Mouse (Mus musculus): ENCODE results near the gene Trpv5. TPM values are rescaled to one million over a fixed set of nuclear protein-coding genes. Genes with fewer than 3 reads are reported as not detected.

The Trpv5 gene
- polyA plus RNA-seq (2015; fragmentation: Nextera tagmentation; extraction: Ambion mirVana) = not detected in 2 replicates

DNA sequence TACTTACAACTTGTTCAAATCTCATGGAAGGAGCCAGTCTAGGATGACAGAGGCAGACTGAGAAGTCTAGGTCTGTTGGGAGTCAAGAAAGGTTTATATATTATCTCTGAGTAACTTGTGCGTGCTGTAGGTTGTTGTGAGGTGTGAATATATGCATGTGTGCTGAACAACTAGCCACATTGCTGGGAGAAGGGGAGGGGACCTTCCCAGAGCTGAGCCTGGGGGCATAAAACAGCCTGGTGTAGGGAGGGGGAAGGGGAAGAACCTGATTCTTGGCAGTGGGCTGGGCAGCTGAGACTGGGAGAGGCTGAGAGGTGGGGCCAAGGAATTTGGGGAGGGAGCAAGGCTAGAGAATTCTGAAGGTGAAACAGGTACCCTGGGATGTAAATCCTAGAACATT lies at the start of gene Trpv5:
Gene Trpv5, minus strand, starts transcription at position 101 of the 400 bp plus-strand sequence.
- Histone ChIP-seq H3K9ac (ENCODE audit: low read length) (no peak within 1 kb of the TSS), H3K4me2 (ENCODE audit: low read depth, low read length) (no peak within 1 kb of the TSS), H3K36me3 (ENCODE audit: control insufficient read depth, insufficient read depth, low read length) (no peaks in the 10 kb centered on the region), H3K27me3 (ENCODE audit: control insufficient read depth, insufficient read depth, low read depth, low read length) (no peaks in the 10 kb centered on the region), H3K9me3 (ENCODE audit: control insufficient read depth, low read length) (no peaks in the 10 kb centered on the region), H3K4me3 (ENCODE audit: low read length) (no peak within 1 kb of the TSS), H3K27ac (ENCODE audit: low read length) (no peak within 1 kb of the TSS), H3K4me1 (replicated peaks; ENCODE audit: control insufficient read depth, insufficient read depth, low read length) (no peaks in the 10 kb centered on the region)
- no peak for ATAC-seq (ENCODE audit: low read depth)
- WGBS = 61% methylated on average over 1 of the region's 1 CpGs

DNA sequence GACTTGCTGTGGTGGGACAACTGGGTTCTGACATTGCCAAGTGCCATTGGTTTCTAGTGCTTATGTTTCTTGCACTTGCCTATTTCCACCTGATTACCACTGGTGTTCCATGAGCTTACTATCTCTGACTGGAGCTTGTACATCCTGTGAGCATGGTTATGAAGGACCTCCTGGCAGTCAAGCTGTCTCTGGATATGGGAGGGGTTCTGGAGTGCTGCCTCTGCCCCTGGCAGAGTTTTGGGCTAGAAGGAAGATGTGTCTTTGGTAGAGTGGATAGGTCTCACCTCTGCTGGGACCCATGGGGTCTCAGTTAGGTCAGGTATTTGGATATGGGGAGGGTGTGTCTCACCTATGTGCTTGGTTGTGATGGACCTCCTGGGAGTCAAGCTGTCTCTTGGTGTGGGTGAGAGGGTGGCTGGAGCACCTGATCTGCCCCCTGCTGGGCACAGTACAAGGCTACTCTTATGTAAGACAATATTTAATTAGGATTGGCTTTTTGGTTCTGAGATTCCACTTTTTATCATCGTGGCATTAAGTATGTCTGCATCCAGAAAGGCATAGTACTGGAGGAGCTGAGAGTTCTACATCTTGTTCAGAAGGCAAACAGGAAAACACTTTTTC lies 47.5 kb upstream of the Trpv5 start:
- Histone ChIP-seq H3K9me3 (ENCODE audit: control insufficient read depth, low read length) (no peaks in the 10 kb centered on the region), H3K4me2 (ENCODE audit: low read depth, low read length) (no peak overlapping the region), H3K4me1 (replicated peaks; ENCODE audit: control insufficient read depth, insufficient read depth, low read length) (no peaks in the 10 kb centered on the region), H3K27ac (ENCODE audit: low read length) (no peak overlapping the region), H3K9ac (ENCODE audit: low read length) (no peak overlapping the region), H3K36me3 (ENCODE audit: control insufficient read depth, insufficient read depth, low read length) (no peaks in the 10 kb centered on the region), H3K27me3 (ENCODE audit: control insufficient read depth, insufficient read depth, low read depth, low read length) (no peaks in the 10 kb centered on the region), H3K4me3 (ENCODE audit: low read length) (no peak overlapping the region)
- 58% methylated on average over 1 of the region's 1 CpGs for WGBS
- no peak for ATAC-seq (ENCODE audit: low read depth)

DNA sequence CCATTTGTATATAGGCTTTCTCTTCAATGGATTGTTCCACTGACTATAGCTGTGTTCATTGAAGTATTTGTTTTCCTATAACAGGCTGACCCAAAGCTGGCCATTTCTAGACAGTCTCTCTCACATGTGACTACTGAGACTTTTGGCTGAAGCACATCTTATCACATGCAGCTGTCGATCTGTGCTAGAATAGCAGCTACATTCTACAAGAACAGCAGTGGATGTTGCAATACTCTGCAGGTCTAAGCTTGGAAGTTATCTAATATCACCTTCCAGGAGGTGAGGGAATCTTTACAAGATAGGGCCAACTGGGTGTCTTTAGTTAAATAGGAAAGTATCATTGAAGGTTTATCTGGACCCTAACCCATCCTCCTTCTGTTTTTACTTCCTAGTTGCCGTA lies 40.9 kb upstream of the Trpv5 start:
- Histone ChIP-seq H3K4me1 (replicated peaks; ENCODE audit: control insufficient read depth, insufficient read depth, low read length) (no peaks in the 10 kb centered on the region), H3K27ac (ENCODE audit: low read length) (no peak overlapping the region), H3K4me2 (ENCODE audit: low read depth, low read length) (no peak overlapping the region), H3K36me3 (ENCODE audit: control insufficient read depth, insufficient read depth, low read length) (no peaks in the 10 kb centered on the region), H3K9me3 (ENCODE audit: control insufficient read depth, low read length) (no peaks in the 10 kb centered on the region), H3K9ac (ENCODE audit: low read length) (no peak overlapping the region), H3K4me3 (ENCODE audit: low read length) (no peak overlapping the region), H3K27me3 (ENCODE audit: control insufficient read depth, insufficient read depth, low read depth, low read length) (no peaks in the 10 kb centered on the region)
- 67% methylated on average over 2 of the region's 2 CpGs for WGBS
- no peak for ATAC-seq (ENCODE audit: low read depth)

DNA sequence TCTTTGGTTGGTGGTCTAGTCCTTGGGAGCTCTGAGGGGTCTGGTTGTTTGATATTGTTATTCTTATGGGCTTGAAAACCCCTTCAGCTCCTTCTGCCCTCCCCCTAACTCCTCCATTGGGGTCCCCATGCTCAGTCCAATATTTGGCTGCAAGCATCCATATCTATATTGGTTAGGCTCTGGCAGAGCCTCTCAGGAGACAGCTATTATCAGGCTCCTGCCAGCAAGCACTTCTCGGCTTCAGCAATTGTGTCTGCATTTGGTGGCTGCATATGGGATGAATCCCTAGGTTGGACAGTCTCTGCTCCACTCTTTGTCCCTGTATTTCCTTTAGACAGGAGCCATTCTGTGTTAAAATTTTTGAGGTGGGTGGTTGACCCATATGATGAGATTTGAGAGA lies 29.7 kb upstream of the Trpv5 start:
- Histone ChIP-seq H3K27me3 (ENCODE audit: control insufficient read depth, insufficient read depth, low read depth, low read length) (no peaks in the 10 kb centered on the region), H3K9me3 (ENCODE audit: control insufficient read depth, low read length) (no peaks in the 10 kb centered on the region), H3K4me2 (ENCODE audit: low read depth, low read length) (no peak overlapping the region), H3K27ac (ENCODE audit: low read length) (no peak overlapping the region), H3K4me1 (replicated peaks; ENCODE audit: control insufficient read depth, insufficient read depth, low read length) (no peaks in the 10 kb centered on the region), H3K9ac (ENCODE audit: low read length) (no peak overlapping the region), H3K4me3 (ENCODE audit: low read length) (no peak overlapping the region), H3K36me3 (ENCODE audit: control insufficient read depth, insufficient read depth, low read length) (no peaks in the 10 kb centered on the region)
- no peak for ATAC-seq (ENCODE audit: low read depth)
- 70% methylated on average over 1 of the region's 1 CpGs for WGBS

DNA sequence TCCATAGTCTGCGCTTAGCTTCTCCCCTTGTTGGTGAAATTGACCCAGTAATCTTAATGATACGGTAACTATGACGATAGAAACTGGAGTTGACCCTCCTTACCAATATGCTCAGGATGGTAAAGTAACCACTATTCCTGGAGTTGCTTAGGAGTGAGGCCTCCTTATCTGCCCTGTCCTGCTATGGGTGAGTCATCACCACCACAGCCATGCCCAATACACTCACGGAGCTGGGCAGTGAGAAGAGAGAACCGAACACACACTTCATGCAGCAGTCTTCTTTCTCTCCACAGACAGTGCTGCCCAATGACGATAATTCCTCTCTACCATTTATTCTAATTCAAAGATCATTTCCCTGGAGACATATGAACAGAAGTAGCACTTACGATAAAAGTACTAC lies 25.7 kb upstream of the Trpv5 start:
- no peak overlapping the region for H3K27ac ChIP-seq (ENCODE audit: low read length)
- H3K9ac ChIP-seq (ENCODE audit: low read length) = no peak overlapping the region
- H3K4me3 ChIP-seq (ENCODE audit: low read length) = no peak overlapping the region
- no peaks in the 10 kb centered on the region for H3K9me3 ChIP-seq (ENCODE audit: control insufficient read depth, low read length)
- H3K36me3 ChIP-seq (ENCODE audit: control insufficient read depth, insufficient read depth, low read length) = no peaks in the 10 kb centered on the region
- H3K4me1 ChIP-seq (replicated peaks; ENCODE audit: control insufficient read depth, insufficient read depth, low read length) = no peaks in the 10 kb centered on the region
- 90% methylated on average over 7 of the region's 7 CpGs for WGBS
- no peaks in the 10 kb centered on the region for H3K27me3 ChIP-seq (ENCODE audit: control insufficient read depth, insufficient read depth, low read depth, low read length)
- no peak; the same call in 1 of the 2 replicates for ATAC-seq (ENCODE audit: low read depth)
- no peak overlapping the region for H3K4me2 ChIP-seq (ENCODE audit: low read depth, low read length)

DNA sequence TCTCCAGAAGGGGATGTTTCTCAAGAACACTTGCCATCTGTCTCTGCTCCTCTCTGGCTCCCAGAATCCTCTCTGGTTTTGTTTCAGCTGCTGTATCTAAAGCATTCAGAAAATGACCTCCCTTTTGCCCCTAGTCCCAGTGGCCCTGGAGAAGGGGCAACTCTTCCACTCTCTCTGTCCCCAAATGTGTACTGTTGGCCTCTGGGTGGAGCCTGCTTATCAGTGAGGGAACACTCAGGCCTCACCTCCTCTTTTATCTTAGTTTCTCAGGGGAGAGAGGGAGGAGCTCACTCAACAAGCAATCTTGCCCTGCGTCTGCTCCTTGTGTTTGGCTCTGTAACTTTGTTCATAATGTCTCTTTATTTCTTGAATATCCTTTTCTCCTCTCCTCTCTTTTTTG lies 23.6 kb upstream of the Trpv5 start, which contains the start of gene Kel:
Gene Kel, minus strand, starts transcription at position 217 of the 400 bp plus-strand sequence.
- H3K4me1 ChIP-seq (replicated peaks; ENCODE audit: control insufficient read depth, insufficient read depth, low read length) = no peaks in the 10 kb centered on the region
- no peak within 1 kb of the TSS for H3K4me3 ChIP-seq (ENCODE audit: low read length)
- H3K27me3 ChIP-seq (ENCODE audit: control insufficient read depth, insufficient read depth, low read depth, low read length) = no peaks in the 10 kb centered on the region
- H3K36me3 ChIP-seq (ENCODE audit: control insufficient read depth, insufficient read depth, low read length) = no peaks in the 10 kb centered on the region
- 26% methylated on average over 1 of the region's 1 CpGs for WGBS
- no peak within 1 kb of the TSS for H3K4me2 ChIP-seq (ENCODE audit: low read depth, low read length)
- ATAC-seq (ENCODE audit: low read depth) = no peak
- H3K9ac ChIP-seq (ENCODE audit: low read length) = no peak within 1 kb of the TSS
- no peaks in the 10 kb centered on the region for H3K9me3 ChIP-seq (ENCODE audit: control insufficient read depth, low read length)
- H3K27ac ChIP-seq (ENCODE audit: low read length) = no peak within 1 kb of the TSS

DNA sequence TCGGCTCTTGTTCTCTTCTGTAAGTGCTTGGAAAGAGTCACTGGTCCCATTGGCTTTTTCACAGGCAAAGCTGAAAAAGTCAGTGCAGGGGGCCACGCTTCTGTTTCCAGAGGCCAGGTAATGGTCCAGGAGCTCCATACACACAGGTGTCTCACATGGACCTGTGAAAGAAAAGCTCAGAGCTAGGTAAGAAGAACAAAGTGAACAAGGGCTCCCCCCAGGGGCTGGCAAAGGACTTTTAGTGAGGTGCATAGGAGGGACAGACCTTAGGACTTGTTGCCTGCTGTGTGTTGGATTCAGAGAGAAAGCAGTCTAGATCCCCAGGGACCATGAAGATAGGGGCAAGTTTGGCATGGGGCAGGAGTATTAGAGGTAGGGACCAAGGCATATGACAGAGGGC lies 22.4 kb upstream of the Trpv5 start:
- no peak overlapping the region for H3K9ac ChIP-seq (ENCODE audit: low read length)
- H3K4me3 ChIP-seq (ENCODE audit: low read length) = no peak overlapping the region
- H3K36me3 ChIP-seq (ENCODE audit: control insufficient read depth, insufficient read depth, low read length) = no peaks in the 10 kb centered on the region
- H3K4me2 ChIP-seq (ENCODE audit: low read depth, low read length) = no peak overlapping the region
- ATAC-seq (ENCODE audit: low read depth) = no peak
- no peaks in the 10 kb centered on the region for H3K4me1 ChIP-seq (replicated peaks; ENCODE audit: control insufficient read depth, insufficient read depth, low read length)
- no peaks in the 10 kb centered on the region for H3K27me3 ChIP-seq (ENCODE audit: control insufficient read depth, insufficient read depth, low read depth, low read length)
- no peaks in the 10 kb centered on the region for H3K9me3 ChIP-seq (ENCODE audit: control insufficient read depth, low read length)
- no peak overlapping the region for H3K27ac ChIP-seq (ENCODE audit: low read length)
- 62% methylated on average over 2 of the region's 2 CpGs for WGBS

DNA sequence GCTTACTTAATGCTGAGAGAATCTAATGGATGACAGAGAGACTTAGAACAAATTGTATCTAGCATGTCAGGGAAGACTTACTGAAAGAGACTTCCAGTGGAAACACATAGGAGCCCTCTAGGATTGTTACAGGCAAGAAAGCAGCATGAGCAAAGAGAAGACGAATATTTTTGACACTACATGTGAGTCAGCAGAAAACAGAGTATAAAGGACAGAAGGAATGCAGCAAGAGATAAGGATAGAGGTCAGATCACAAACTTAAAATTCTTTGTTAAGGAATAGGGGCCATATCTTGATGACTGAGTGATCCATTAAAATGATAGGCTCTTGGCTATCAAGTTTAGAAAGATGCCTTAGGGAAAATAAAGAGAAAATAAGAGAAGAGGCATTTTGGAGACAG lies 20.7 kb upstream of the Trpv5 start:
- ATAC-seq (ENCODE audit: low read depth) = no peak
- no peak overlapping the region for H3K9ac ChIP-seq (ENCODE audit: low read length)
- no peak overlapping the region for H3K4me2 ChIP-seq (ENCODE audit: low read depth, low read length)
- H3K27ac ChIP-seq (ENCODE audit: low read length) = no peak overlapping the region
- no peaks in the 10 kb centered on the region for H3K27me3 ChIP-seq (ENCODE audit: control insufficient read depth, insufficient read depth, low read depth, low read length)
- no peak overlapping the region for H3K4me3 ChIP-seq (ENCODE audit: low read length)
- H3K36me3 ChIP-seq (ENCODE audit: control insufficient read depth, insufficient read depth, low read length) = no peaks in the 10 kb centered on the region
- 57% methylated on average over 1 of the region's 1 CpGs for WGBS
- H3K9me3 ChIP-seq (ENCODE audit: control insufficient read depth, low read length) = no peaks in the 10 kb centered on the region
- no peaks in the 10 kb centered on the region for H3K4me1 ChIP-seq (replicated peaks; ENCODE audit: control insufficient read depth, insufficient read depth, low read length)

DNA sequence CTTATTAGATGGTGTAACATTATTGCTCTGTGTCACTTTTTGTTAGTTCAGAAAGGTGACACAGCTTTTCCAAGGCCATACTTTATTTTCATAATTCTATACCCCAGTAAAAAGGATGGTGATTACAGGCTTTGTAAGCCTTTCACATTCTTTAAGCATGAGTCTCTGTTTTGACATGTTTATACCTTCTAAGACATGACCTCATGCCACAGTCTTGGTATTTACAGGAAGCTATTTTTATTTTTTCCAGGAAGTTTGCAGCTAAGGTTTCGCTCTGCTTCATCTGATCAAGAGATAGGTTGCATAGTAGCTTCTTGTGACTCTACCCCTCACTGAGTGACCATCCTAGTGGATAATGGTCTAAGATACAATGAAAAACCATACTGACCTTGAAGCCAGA lies 13.8 kb upstream of the Trpv5 start:
- Histone ChIP-seq H3K27me3 (ENCODE audit: control insufficient read depth, insufficient read depth, low read depth, low read length) (no peaks in the 10 kb centered on the region), H3K4me3 (ENCODE audit: low read length) (no peak overlapping the region), H3K9ac (ENCODE audit: low read length) (no peak overlapping the region), H3K4me1 (replicated peaks; ENCODE audit: control insufficient read depth, insufficient read depth, low read length) (no peaks in the 10 kb centered on the region), H3K9me3 (ENCODE audit: control insufficient read depth, low read length) (no peaks in the 10 kb centered on the region), H3K4me2 (ENCODE audit: low read depth, low read length) (no peak overlapping the region), H3K36me3 (ENCODE audit: control insufficient read depth, insufficient read depth, low read length) (no peaks in the 10 kb centered on the region), H3K27ac (ENCODE audit: low read length) (no peak overlapping the region)
- WGBS = 89% methylated on average over 1 of the region's 1 CpGs
- ATAC-seq (ENCODE audit: low read depth) = no peak

DNA sequence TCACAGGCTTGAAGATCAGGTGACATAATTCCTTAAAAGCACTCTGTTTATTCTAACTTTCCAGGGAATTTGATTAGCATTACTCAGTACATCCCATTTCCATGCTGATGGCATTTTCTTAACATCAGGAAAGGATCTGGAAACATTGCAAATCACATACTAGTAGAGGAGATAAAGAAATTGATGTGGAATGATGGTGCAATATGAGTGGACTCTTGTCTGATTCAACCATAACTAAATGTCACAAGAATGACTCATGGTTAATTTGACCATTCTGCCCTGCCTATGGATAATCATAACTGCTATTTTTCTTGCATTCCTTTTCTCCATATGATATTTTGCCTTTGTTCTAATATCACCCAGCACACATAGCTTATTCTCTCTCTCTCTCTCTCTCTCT lies 11.6 kb upstream of the Trpv5 start:
- Histone ChIP-seq H3K27me3 (ENCODE audit: control insufficient read depth, insufficient read depth, low read depth, low read length) (no peaks in the 10 kb centered on the region), H3K36me3 (ENCODE audit: control insufficient read depth, insufficient read depth, low read length) (no peaks in the 10 kb centered on the region), H3K4me2 (ENCODE audit: low read depth, low read length) (no peak overlapping the region), H3K4me1 (replicated peaks; ENCODE audit: control insufficient read depth, insufficient read depth, low read length) (no peaks in the 10 kb centered on the region), H3K27ac (ENCODE audit: low read length) (no peak overlapping the region), H3K9me3 (ENCODE audit: control insufficient read depth, low read length) (no peaks in the 10 kb centered on the region), H3K4me3 (ENCODE audit: low read length) (no peak overlapping the region), H3K9ac (ENCODE audit: low read length) (no peak overlapping the region)
- no peak for ATAC-seq (ENCODE audit: low read depth)
